Mouse (Mus musculus) hindbrain, embryonic 16.5 days (tissue): ENCODE results near the gene Tmem125. TPM values are rescaled to one million over a fixed set of nuclear protein-coding genes. Genes with fewer than 3 reads are reported as not detected.
A peak's percentile ranks its signal among the peaks of the same experiment; 100 is the strongest.

ENCODE experiments used
- ATAC-seq: fragments of 200-750 bp; cut with Nextera tagmentation; 2 replicates; pipeline ENCODE4 v1.8.0; 2017; ENCODE audit warnings: moderate TSS enrichment, moderate library complexity
- H3K27ac ChIP-seq: fragments of 300-500 bp; sonication (generic); 2 replicates; pipeline ENCODE4 v1.5.1; 2014; ENCODE audit warnings: low read depth, mild to moderate bottlenecking, control low read depth, low read length, moderate library complexity
- H3K27me3 ChIP-seq: fragments of 300-500 bp; sonication (generic); replicated peaks from 2 replicates; pipeline ENCODE4 v1.6.1; 2014; ENCODE audit warnings: low read length; ENCODE audit not compliant: control insufficient read depth, insufficient read depth
- H3K36me3 ChIP-seq: fragments of 300-500 bp; sonication (generic); 2 replicates; pipeline ENCODE4 v1.6.1; 2014; ENCODE audit warnings: mild to moderate bottlenecking, low read length, moderate library complexity, mixed read lengths; ENCODE audit not compliant: control insufficient read depth, insufficient read depth
- H3K4me1 ChIP-seq: fragments of 300-500 bp; sonication (generic); 2 replicates; pipeline ENCODE4 v1.6.1; 2014; ENCODE audit warnings: low read depth, low read length; ENCODE audit not compliant: control insufficient read depth, insufficient read depth
- H3K4me2 ChIP-seq: fragments of 300-500 bp; sonication (generic); 2 replicates; pipeline ENCODE4 v1.6.1; 2014; ENCODE audit warnings: mild to moderate bottlenecking, low read length, control low read depth, moderate library complexity
- H3K4me3 ChIP-seq: fragments of 300-500 bp; sonication (generic); 2 replicates; pipeline ENCODE4 v1.5.1; 2014; ENCODE audit warnings: mild to moderate bottlenecking, low read length, control low read depth, moderate library complexity
- H3K9ac ChIP-seq: fragments of 300-500 bp; sonication (generic); 2 replicates; pipeline ENCODE4 v1.6.1; 2014; ENCODE audit warnings: low read depth, mild to moderate bottlenecking, control low read depth, low read length, moderate library complexity
- H3K9me3 ChIP-seq: fragments of 300-500 bp; sonication (generic); 2 replicates; pipeline ENCODE4 v1.6.1; 2014; ENCODE audit warnings: mild to moderate bottlenecking, low read length, moderate library complexity; ENCODE audit not compliant: control insufficient read depth
- WGBS: fragments of 180-500 bp; shearing (Covaris S2); extraction: QIAGEN DNeasy Blood & Tissue Kit; methylation state at CpG from one replicate; pipeline ENCODE4 v1.1.7; 2014; 5-methylcytosine and 5-hydroxymethylcytosine counted together
- polyA plus RNA-seq: library from polyadenylated mRNA; unstranded; fragments of >200 nt; fragmentation: Nextera tagmentation; extraction: Ambion mirVana; gene quantifications from 2 replicates; pipeline ENCODE4 v1.2.1, GENCODE M21; 2015

Tmem125 gene
- polyA plus RNA-seq, 1 experiment from 2014 or later, result 0.30 TPM

DNA sequence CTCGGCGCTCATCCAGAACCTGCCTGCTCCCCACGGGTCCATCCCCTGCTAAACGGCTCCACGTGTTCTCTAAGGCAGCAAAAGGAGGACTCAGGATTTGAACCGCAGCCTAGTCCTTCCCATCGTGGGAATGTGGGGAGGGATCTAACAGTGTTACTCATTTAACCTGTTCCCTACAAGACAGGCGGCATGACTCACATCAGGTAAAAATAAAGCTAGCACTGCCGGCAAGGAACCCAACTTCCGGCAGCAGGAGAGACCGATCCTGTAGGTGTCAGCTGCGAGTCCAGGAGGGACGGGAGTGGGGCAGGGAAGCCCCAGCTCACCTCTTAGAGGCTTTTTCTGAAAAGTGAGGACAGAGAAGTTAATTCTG, 700 bp downstream of the Tmem125 start:
- Histone ChIP-seq H3K36me3 (no peaks in the 10 kb centered on the region), H3K4me2 (peak overlapping the region; percentile 64), H3K27me3 (peaks cover 5% of the 10 kb centered on the region), H3K4me1 (peaks cover 3% of the 10 kb centered on the region; the same call in 1 of the 2 replicates), H3K27ac (no peak overlapping the region), H3K9ac (no peak overlapping the region), H3K9me3 (no peaks in the 10 kb centered on the region), H3K4me3 (peak overlapping the region; percentile 36)
- 22% methylated on average over 13 of the region's 13 CpGs for WGBS
- ATAC-seq, result no peak

DNA sequence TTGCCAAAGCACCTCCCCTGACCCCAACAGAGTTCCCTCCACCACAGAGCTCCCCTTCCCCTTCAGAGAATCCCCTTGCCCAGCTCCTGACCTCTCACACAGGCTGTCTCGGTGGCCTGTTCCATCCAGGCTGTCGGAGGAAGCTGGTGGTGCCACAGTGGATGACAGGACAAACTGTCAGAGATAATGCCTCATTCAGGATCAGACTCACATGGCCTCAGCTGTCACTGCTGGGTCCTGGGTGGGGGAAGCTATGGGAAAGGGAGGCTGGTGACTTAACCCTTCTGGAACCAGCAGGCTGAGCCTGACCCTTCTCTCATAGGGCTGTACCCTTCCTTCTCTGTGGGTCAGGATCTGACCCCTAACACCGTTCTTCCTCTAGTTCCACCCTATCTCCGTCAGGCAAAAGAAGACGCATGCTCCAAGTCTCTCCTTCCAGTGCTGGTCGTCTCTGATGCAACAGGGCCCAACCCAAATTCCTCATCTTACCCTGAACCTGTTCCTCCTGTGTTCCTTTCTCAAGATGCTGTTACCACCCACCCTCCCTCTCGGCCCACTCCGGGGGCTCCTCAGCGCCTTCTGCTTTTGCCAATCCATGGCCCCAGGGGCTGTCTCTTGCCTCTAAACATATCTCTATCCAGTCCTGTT, 1.2 kb downstream of the Tmem125 start:
- ATAC-seq, result no peak
- H3K4me2 ChIP-seq, result no peak overlapping the region; the same call in 1 of the 2 replicates
- H3K27me3 ChIP-seq, result peaks cover 5% of the 10 kb centered on the region
- H3K27ac ChIP-seq, result no peak overlapping the region
- no peak overlapping the region for H3K9ac ChIP-seq
- WGBS, result 62% methylated on average over 9 of the region's 9 CpGs
- H3K9me3 ChIP-seq, result no peaks in the 10 kb centered on the region
- no peaks in the 10 kb centered on the region for H3K36me3 ChIP-seq
- H3K4me1 ChIP-seq, result peaks cover 3% of the 10 kb centered on the region; the same call in 1 of the 2 replicates
- H3K4me3 ChIP-seq, result no peak overlapping the region

- 7% methylated on average over 10 of the region's 10 CpGs for WGBS
- Histone ChIP-seq H3K4me1 (peaks cover 3% of the 10 kb centered on the region; the same call in 1 of the 2 replicates), H3K36me3 (no peaks in the 10 kb centered on the region), H3K27me3 (peaks cover 5% of the 10 kb centered on the region), H3K4me3 (no peak overlapping the region), H3K27ac (no peak overlapping the region), H3K9ac (no peak overlapping the region), H3K4me2 (no peak overlapping the region), H3K9me3 (no peaks in the 10 kb centered on the region)
- ATAC-seq, result no peak
These were observed 3.9 kb downstream of the Tmem125 start for GRCm38 (mm10) chr4:118539904-118540303.

DNA sequence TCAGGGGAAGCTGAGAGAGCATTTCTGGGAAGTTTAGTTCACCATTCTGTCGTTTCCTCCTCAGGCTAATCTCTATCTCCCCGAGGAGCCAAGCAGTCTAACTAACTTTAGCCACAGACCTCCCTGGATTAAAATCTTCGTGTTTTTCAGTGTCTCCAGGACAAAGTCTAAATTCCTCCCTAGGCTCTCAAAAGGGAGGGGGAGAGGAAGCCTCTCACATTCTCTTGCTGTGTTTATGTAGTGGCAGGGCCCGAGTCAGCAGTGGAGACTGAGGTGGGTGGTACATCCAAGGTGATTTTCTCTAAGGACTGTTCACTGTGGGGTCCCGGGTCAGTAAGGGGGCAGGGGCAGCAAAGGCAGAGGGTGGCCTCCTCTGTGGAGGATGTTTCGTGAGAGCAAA, 6.0 kb downstream of the Tmem125 start:
- no peaks in the 10 kb centered on the region for H3K9me3 ChIP-seq
- WGBS, result 53% methylated on average over 6 of the region's 6 CpGs
- no peak overlapping the region for H3K4me3 ChIP-seq
- H3K9ac ChIP-seq, result no peak overlapping the region
- H3K27ac ChIP-seq, result no peak overlapping the region
- ATAC-seq, result no peak
- no peaks in the 10 kb centered on the region for H3K4me1 ChIP-seq
- H3K27me3 ChIP-seq, result peaks cover 5% of the 10 kb centered on the region
- no peaks in the 10 kb centered on the region for H3K36me3 ChIP-seq
- no peak overlapping the region for H3K4me2 ChIP-seq

DNA sequence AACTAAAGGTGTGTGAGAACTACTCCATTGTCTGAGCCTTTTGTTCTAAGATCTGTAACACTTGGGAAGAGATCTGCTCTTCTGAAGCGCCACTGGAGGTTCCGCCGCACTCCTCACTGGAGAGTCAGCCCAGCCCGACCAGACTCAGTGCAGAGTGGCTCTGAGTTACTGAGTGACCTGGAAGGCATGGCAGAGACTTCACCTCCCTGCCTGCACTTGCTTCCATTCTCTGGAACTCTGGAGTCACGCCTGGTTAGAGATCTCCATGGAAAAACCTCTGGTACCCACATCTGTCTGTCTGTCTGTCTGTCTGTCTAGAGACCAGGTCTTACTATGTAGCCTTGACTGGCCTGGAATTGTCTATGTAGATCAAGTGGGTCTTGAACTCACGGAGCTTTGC, 8.2 kb downstream of the Tmem125 start:
- 80% methylated on average over 6 of the region's 6 CpGs for WGBS
- ATAC-seq, result no peak
- Histone ChIP-seq H3K27ac (no peak overlapping the region), H3K4me1 (no peaks in the 10 kb centered on the region), H3K36me3 (no peaks in the 10 kb centered on the region), H3K27me3 (no peaks in the 10 kb centered on the region), H3K4me3 (no peak overlapping the region), H3K9ac (no peak overlapping the region), H3K4me2 (no peak overlapping the region), H3K9me3 (no peaks in the 10 kb centered on the region)

DNA sequence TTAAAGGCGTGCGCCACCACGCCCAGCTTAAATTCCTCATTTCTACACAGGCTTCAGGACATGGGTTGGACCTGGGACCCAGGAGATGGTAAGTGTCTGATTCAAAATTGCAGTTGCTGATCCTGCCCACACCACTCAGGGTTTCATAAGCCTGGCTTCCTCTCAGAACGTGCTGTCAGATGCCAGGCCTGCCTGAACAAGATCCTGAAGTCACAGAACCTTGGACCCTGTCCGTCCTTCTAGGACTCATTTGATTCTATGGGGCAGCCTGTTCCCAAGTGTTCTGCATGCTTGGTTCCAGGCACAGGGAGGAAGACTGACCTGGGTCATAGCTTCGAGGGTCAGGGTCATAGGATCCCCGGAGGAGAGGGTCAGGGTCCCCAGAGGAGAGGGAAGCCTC, 10.2 kb downstream of the Tmem125 start:
- H3K4me3 ChIP-seq, result no peak overlapping the region
- no peak for ATAC-seq
- 87% methylated on average over 7 of the region's 7 CpGs for WGBS
- no peaks in the 10 kb centered on the region for H3K27me3 ChIP-seq
- no peaks in the 10 kb centered on the region for H3K9me3 ChIP-seq
- no peak overlapping the region for H3K27ac ChIP-seq
- H3K9ac ChIP-seq, result no peak overlapping the region
- no peak overlapping the region for H3K4me2 ChIP-seq
- no peaks in the 10 kb centered on the region for H3K4me1 ChIP-seq
- H3K36me3 ChIP-seq, result no peaks in the 10 kb centered on the region

DNA sequence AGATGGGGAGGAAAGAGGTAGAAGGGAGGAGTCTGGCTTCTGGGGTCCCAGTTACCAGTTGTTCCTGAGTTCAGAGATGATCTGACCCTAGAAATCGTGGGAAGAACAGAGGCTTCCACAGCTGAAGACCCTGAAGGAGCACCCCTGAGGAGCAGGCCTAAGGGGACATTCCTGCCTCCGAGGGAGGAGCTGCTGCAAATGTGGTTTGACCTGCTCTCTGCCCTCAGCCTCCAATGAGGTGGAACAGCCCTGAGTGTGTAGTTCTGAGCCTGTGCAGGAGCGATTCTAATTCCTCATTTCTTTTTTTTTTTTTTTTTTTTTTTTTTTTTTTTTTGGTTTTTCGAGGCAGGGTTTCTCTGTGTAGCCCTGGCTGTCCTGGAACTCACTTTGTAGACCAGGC, 10.7 kb downstream of the Tmem125 start:
- H3K4me1 ChIP-seq, result no peaks in the 10 kb centered on the region
- H3K36me3 ChIP-seq, result no peaks in the 10 kb centered on the region
- no peak overlapping the region for H3K9ac ChIP-seq
- H3K9me3 ChIP-seq, result no peaks in the 10 kb centered on the region
- no peak overlapping the region for H3K27ac ChIP-seq
- 59% methylated on average over 3 of the region's 4 CpGs for WGBS
- ATAC-seq, result no peak
- no peaks in the 10 kb centered on the region for H3K27me3 ChIP-seq
- H3K4me2 ChIP-seq, result no peak overlapping the region
- H3K4me3 ChIP-seq, result no peak overlapping the region

GRCm38 (mm10) chr4:118532663-118533062, 11.2 kb downstream of the Tmem125 start:
- whole genome bisulfite sequencing, result 79% methylated on average over 5 of the region's 5 CpGs
- Histone ChIP-seq H3K27ac (no peak overlapping the region), H3K4me3 (no peak overlapping the region), H3K36me3 (no peaks in the 10 kb centered on the region), H3K9ac (no peak overlapping the region), H3K4me2 (no peak overlapping the region), H3K27me3 (no peaks in the 10 kb centered on the region), H3K9me3 (no peaks in the 10 kb centered on the region), H3K4me1 (no peaks in the 10 kb centered on the region)
- no peak for ATAC-seq

DNA sequence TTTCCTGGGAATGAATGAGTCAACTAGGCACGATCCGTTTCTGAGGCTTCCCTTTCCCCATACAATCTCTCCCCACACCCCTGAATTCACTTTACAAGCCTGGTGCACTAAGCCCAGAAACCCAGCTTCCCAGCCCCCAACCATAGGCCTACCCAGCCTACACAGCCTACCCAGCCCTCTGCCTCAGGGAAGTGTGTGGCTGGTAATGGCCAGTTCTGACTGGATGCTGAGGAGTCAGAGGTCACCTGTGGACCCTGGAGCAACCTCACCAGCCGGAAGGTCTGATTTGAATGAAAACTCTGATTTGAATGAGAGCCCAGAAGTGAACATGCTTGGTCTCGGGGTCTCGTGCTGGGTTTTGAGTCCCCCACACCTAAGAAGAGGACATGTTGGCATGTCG, 16.1 kb downstream of the Tmem125 start:
- no peaks in the 10 kb centered on the region for H3K27me3 ChIP-seq
- ATAC-seq, result no peak
- H3K27ac ChIP-seq, result no peak overlapping the region
- no peaks in the 10 kb centered on the region for H3K9me3 ChIP-seq
- no peaks in the 10 kb centered on the region for H3K4me1 ChIP-seq
- H3K9ac ChIP-seq, result no peak overlapping the region
- H3K36me3 ChIP-seq, result no peaks in the 10 kb centered on the region
- H3K4me3 ChIP-seq, result no peak overlapping the region
- H3K4me2 ChIP-seq, result no peak overlapping the region
- 87% methylated on average over 6 of the region's 6 CpGs for WGBS

DNA sequence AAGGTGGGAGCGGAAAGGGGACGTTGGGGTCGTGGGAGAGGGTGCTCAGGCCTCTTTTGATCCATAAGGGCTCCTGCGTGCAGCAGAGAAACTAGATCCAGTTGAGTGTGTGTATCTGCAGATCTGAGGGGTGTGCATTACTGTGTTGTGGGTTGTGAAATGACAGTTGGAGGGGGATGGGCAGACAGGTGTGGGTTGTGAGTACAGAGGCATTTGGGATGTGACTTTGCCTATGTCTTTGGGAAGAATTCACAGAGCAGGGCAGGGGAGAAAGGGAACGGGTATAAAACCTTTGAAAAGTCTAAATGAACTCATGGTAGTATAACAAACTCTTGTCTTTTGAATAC, 16.5 kb downstream of the Tmem125 start:
- 50% methylated on average over 5 of the region's 5 CpGs for WGBS
- H3K9ac ChIP-seq, result no peak overlapping the region
- no peak overlapping the region for H3K4me3 ChIP-seq
- H3K27me3 ChIP-seq, result no peaks in the 10 kb centered on the region
- H3K36me3 ChIP-seq, result no peaks in the 10 kb centered on the region
- no peaks in the 10 kb centered on the region for H3K4me1 ChIP-seq
- H3K27ac ChIP-seq, result no peak overlapping the region
- H3K9me3 ChIP-seq, result no peaks in the 10 kb centered on the region
- H3K4me2 ChIP-seq, result no peak overlapping the region
- no peak for ATAC-seq
